Mouse (Mus musculus): ENCODE measurements around the gene Tubd1.
A peak's percentile ranks its signal among the peaks of the same experiment; 100 is the strongest.
"Not testable (repeated sequence)": the region's sequence is repeated elsewhere in the genome, so short reads cannot be mapped to it uniquely, and the experiment has no call there.

The Tubd1 gene

DNA sequence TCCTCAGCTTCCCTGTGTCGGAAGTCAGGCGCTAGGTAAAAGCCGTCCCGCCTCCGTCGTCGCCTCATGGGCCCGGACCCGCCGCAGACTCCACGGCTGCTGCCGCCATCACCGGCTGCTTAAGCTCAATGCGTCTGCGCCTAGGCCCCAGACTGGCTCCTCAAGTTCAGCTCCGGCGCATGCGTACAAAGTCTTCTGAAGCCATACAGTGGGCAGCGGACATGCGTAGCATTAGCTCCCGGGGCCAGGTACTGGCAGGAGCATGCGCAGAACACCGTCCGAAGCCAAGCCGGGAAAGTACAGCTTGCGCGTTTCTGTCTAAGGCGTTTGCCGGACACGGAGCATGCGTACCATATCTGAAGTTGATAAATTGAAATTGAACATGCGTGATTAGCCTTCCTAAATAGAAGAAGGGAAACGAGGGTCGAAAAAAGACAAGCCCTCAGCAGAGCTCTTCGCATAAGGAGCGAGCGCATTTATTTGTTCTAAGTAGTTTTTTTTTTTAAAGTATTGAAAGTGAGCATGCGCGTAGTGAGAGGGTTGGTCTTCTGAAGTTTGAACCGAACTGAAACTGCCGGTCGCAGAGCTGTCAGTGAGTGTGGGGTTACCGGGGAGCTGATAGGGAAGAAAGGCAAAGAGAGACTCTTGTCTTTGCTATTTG lies at the start of gene Tubd1, which contains the start of gene Rps6kb1:
TSS of gene Tubd1 (plus strand) at position 353 of the 661 bp plus-strand sequence.
TSS of gene Rps6kb1 (minus strand) at position 167 of the 661 bp plus-strand sequence.
- peak; percentile 99 for DNase-seq

DNA sequence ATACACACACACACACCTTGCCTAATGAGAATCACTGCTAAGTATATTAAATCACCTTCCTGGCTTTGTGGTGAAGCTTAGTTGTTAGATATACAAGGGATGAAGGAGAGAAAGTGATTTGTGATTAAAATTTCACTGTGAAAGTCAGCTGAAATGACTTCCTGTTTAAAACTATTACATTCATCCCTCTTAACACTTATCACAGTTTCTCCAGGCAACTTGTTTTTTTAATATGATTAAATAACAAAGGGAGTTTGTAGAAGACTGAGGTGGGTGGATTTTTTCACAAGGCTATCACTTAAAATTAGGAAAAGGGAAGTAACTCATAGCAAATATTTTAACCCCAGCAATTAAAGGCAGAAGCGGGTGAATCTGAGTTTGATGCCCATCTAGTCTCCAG lies 47.4 kb upstream of the Tubd1 start:
- no peak for DNase-seq

DNA sequence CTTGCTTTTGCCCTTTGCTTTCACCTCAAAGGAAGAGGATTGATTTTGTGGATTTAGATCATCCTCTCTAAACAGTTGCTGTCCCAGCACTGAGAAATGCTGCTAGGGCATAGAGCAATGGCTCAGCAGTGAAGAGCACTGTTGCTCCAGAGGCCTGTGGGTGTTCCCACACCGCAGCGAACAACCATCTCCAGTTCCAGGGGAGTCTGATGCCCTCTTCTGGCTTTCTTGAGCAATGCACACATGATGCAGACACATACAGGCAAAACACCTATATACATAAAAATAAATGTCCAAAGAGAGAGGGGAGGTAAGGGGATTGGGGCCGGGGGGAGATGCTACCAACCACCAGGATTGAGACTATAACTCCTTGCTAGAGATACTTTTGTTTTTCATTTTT lies 46.9 kb upstream of the Tubd1 start:
- peak; percentile 16 for DNase-seq

DNA sequence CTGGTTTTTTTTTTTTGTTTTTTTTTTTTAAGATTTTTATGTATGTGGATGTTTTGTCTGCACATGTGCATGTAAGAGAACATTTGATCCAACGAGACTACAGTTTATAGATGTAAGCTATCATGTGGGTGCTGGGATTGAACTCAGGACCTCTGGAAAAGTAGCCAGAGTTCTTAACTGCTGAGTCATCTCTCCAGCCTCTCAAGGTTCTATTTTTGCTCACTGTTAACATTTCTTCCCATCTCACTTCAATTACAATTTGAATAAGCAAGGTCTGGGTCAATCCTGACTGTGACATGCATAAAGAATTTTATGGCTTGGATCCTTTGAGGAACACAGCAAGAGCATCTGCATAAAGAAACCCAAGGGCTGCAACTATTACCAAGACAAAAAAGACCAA lies 44.0 kb upstream of the Tubd1 start:
- DNase-seq: no peak

DNA sequence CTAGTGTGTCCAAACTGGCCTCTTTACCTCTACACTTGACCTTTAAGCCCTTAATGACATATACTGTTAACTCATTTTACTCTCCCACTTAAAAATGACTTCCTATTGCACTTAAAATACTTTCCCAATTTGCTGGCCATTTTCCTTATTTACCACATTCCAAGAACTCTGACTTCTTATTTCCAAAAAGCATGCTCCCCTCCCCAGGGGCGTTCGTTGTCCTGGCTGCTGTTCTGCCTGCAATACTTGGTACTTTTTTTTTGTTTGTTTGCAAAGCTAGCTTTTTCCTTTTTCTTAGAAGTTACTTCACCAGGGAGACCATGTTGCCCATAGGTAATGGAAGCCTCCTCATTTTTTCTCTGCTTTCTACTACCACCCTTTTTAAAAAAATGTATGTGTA lies 41.7 kb upstream of the Tubd1 start:
- DNase-seq: no peak

DNA sequence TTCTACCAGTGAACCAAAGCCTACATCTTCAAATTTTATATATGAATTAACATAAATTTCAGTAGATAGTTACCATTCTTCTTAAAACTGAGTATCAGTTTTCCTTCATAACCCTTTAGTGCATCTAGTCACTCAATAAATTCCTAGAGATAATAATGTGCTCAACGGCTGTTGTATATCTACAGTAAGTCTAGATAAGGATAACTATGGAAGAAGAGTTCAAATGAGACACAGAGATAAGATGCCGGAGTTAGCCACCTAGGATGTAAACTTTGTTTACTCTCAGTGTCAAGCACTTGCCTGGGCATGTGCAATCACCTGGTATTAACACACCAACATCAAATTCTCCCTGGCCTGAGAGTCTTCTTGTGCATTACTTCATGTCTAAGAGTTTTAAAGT lies 37.5 kb upstream of the Tubd1 start:
- DNase-seq: no peak

DNA sequence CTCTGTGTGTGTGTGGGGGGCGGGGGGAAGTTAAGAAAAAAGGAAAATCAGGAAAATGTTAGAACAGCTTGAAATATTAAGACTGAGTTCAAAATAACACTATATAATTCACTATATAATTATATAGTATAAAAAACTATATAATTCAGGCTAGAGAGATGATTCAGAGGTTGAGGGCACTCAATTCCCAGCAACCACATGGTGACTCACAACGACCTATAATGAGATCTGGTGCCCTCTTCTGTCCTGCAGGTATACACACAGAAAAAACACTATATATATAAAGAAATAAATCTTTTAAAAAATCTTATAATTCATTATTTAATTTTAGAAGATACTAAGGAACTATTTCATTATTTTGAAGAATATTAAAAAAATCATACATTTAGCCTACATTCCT lies 36.8 kb upstream of the Tubd1 start:
- DNase-seq: no peak

DNA sequence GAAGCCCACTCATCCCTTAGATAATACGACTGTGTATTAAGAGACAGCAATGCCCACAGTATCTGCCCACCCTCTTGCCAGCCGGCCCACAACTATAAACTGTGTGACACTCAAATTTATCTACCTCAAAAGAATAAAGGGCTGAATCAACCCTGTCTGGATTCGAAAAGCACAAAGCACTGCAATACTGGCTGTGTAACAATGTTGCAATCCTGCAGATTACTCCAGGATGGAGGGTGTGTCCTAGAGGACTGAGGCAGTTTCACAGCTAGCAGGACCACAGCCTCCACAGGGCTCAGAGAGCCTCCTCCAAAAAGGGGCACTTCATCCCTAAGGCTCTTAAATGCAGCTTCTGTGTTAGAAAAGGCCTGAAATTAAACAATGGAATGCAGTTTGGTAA lies 28.2 kb upstream of the Tubd1 start:
- no peak for DNase-seq

DNA sequence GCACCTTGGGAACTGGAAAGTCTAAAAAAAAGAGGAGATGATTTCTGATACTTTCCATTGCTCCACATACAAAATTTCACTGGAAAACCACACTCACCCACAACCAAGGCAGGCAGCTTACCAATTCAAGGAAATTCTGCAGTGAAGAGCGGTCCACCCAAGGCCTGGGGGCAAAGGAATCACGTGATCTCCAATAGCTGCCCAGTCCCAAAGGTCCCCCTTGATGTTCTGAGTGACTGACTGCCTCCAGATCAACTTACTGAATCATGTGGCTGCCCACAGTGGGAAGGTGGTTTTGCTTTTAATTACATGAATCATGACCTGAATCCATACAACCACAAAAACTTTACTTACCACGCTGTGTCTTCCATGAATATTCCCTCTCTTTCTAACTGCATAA lies 27.6 kb upstream of the Tubd1 start:
- no peak for DNase-seq

DNA sequence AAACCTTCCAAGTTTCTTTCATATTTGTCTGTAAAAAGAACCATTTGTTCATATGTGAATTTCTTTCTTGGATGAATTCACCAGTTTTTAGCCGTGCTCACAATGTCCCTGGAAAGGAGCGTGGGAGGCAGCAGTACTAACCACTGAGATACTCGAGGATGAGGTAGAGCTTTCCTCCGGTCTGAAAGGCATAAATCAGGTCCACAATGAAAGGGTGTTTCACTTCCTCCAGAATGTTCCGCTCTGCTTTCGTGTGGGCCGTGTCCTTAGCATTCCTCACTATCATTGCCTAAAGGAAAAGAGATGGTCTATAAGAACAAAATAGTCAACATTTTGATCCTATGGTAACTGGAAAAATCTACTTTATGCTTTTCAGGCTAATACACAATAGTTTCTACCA lies 25.0 kb upstream of the Tubd1 start:
- DNase-seq: no peak

DNA sequence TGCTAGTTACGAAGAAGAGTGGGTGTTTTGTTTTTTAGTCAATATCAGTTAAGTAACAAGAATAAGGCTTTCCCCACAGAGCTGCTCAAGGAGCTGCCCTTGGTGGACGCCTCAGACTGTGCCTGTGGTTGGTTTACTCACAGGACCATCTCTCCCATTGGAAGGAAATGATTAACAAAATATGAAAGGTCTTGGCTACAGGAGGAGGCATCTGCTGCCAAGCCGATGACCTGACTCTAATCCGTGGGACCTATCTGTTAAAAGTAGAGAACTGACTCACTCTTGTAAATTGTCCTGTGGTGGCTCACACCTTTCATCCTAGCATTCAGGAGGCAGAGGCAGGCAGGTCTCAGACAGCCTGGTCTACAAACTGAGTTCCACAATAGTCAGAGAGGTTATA lies 17.3 kb upstream of the Tubd1 start:
- DNase-seq: no peak

DNA sequence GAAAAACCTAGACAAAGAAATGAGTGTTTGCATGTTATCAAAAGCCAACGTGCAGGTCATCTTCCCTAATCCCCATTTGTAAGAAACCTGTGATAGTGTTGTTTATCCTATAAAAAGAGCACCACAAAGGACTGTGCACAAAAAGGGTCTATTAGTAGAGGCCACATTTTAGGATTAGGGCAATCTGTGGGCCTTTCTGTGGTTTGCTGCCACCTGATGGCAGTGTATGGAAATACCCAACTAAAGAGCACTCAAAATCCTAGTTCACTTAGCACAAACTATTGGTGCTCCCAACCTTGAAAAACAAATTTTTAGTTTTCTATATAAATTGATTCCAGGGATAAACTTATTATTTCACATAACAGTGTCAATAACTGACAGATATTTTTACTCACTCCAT lies 12.0 kb upstream of the Tubd1 start:
- peak; percentile 37 for DNase-seq

DNA sequence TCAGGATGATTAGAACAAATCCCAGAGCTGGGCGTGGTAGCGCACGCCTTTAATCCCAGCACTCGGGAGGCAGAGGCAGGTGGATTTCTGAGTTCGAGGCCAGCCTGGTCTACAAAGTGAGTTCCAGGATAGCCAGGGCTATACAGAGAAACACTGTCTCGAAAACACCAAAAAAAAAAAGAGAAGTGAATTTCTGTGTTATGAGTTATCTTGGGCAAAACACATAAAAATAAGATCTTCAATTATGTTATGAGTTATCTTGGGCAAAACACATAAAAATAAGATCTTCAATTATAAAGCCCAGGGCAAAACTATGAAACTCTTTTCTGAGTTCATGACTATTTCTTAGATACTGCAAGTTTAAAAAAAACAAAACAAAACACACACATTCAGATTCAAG lies 11.5 kb upstream of the Tubd1 start:
- DNase-seq: not testable (repeated sequence)

DNA sequence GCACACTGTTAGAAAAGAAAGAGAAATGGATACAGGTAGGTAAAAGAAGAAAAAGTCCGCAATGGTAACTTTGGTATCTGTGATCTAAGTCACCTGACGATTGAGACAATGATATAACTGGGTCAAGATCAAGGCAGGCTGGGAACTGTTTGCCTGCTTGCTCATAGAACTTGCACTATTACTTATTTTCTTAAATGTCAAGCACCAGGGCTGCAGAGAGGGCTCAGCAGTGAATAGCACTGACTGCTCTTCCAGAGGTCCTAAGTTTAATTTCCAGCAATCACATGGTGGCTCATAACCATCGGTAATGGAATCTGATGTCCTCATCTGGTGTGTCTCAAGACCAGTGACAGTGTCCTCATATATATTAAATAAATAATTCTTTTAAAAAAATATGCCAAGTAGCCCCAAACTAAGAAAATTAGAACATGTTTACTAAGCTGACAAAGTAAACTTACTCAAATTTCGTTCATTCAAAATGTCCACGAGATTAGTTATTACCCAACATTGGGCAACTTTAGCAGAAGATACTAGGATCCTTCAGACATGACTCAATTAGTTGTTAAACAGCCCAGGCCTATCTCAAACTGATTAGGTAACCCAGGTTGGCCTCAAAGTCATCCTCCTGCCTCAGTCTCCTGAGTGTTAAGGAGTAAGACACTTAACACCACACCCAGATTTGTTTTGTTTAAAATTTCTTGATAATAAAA lies 10.4 kb upstream of the Tubd1 start:
- no peak for DNase-seq

DNA sequence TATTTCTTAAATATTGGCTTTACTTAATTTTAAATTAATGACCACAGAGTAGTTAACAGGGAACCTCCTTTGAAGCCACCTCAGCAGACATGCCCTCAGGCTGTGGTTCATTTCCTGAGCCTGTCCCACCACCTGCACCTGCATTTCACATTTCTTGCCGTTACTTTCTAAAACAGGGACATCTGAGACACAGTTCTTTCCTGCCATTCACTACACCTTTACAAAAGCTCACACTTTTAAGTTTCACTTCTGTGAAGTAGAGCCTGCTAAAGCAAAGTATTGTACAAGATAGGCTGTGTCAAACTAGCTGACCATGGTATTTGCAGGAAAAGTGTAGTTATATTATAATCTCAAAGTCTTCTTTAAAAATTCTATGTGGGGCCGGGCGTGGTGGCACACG lies 6.0 kb upstream of the Tubd1 start:
- peak; percentile 62 for DNase-seq

DNA sequence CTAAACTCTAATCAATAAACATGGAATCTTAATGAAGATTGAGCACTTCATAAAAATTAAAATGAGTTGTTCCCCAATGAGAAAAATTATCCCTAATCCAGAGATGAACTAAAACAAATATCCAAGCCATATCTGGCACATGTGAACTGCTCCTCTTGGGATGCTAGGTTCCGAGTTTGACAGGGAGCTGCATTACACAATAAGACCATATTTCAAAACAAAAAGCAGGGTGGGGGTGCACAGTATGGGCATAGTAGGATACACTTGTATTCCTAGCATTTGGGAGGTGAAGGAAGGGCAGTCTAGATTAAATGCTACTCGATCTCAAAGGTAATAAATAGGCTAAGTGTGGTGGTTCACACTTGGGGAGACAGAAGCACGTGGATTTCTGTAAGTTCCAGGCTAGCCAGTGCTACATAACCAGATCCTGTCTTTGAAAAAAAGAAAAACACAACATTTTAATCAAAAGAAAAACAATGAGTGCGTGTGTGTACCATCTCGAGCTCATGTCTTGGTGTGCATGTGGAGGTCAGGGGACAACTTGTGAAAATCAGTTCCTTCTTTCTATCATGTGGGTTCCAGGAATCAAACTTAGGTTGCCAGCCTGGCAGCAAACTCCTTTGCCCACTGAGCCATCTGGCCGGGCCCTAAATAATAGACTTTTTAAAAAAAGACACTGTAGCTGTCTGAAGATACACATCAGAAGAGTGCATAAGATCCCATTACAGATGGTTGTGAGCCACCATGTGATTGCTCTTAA lies 4.9 kb upstream of the Tubd1 start:
- DNase-seq: no peak

DNA sequence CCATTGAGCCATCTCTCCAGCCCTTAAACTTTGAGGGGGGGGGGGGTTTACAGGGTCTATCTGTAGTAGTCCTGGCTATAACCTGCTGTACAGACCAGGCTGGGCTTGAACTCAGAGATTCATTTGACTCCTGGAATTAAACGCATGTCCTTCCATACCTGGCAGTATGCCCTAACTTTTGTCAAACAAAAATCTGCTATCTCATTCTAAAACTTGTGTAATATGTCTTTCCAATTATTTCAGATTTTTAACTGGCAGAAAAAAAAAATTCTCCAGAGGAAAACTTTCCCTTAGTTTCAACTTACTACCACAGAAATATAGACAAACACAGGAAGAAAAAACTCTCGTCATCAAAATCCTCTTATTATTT lies 4.3 kb upstream of the Tubd1 start:
- no peak for DNase-seq

DNA sequence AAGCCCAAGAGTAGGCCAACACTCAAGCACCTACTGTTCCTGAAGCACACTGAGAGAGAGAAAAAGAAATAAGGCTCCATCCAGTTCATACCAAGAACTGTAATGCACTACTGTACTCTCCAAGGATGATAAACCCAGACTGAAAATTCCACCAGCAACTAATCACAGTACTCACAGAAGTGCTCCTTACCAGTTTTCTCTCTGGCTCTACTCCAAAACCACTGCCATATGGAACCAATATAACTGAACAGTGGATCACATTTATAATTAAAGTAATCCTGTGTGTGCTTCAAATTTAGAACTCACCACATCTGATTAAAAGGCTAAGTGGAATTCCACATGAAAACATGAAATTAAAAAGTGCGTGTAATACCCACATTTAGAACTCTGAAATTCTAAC lies 1.9 kb upstream of the Tubd1 start:
- DNase-seq: no peak

DNA sequence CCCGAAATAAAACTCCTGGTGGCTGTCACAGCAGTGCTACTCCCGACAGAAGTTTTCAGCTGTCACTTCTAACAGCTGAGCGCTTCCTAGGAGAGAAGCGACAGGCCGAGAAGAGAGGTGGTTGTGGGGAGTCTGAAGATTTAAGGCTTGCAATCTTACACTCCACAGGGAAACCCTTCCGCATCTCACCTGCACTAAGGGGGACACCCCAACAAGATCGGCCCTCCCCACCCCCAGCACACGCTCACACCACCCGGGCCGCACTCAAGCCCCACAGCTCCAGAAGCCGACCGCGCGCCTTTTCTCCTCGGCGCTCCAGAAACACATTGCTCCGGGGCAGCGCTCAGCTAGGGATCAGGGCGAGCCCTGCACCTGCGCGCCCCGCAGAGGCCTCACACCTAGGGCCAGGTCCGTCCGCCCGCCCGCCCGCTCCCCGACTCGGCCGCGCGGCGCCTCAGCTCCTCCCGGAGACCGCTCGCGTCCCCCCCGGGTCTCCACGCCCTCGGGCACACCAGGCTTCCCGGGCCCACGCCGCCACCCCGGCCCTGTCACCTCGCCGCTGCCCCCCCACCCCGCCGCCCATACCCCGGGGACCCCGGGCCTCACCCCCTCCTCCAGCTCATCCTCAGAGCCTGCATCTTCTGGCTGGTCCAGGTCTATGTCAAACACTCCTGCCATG lies 692 bp upstream of the Tubd1 start:
- DNase-seq: no peak

DNA sequence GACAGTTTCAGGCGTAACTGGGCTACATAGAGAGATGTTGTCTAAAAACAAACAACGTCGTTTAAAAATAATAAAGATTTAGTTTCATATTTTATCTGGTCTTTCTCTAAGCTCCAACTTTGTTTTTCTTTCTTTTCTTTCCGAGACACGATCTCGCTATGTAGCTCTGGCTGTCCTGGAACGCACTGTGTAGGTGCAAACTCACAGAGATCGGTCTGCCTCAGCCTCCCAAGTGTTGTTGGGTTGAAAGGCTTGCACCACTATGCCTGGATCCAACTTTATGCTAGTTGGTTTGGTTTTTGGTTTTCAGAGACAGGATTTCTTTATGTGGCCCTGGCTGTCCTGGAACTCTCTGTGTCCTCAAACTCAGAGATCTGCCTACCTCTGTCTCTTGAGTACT lies 765 bp downstream of the Tubd1 start:
- DNase-seq: no peak

DNA sequence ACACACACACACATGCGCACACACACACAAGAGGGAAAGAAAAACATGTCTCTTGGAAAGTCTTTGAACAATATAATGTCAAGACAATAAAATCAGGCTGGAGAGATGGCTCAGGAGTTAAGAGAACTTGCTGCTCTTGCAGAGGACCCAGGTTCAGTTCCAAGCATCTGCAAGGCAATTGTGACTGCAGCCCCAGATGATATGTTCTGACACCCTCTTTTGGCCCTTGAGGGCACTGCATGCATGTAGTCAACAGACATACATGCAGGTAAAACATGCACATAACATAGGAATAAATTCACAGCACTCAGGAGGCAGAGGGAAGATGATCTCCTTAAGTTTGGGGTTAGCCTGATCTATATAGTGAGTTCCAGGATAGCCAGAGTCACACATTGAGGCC lies 2.6 kb downstream of the Tubd1 start:
- DNase-seq: peak; percentile 52

DNA sequence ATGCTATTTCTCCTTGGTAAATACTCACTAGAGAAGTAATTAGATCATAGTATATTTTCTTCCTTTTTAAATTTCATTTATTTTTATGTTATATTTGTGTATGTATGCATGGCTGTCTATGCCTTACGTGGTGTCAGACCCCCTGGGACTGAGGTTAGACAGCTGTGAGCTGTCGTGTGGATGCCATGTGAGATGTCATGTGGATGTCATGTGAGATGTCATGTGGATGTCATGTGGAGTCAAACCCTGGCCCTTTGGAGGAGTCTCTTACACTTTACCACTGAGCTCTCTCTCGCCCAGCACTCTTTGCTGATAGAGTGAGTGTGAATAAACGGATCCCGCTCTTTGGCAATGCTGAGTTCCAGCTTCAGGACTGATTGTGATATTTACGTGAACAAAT lies 8.7 kb downstream of the Tubd1 start:
- no peak for DNase-seq

DNA sequence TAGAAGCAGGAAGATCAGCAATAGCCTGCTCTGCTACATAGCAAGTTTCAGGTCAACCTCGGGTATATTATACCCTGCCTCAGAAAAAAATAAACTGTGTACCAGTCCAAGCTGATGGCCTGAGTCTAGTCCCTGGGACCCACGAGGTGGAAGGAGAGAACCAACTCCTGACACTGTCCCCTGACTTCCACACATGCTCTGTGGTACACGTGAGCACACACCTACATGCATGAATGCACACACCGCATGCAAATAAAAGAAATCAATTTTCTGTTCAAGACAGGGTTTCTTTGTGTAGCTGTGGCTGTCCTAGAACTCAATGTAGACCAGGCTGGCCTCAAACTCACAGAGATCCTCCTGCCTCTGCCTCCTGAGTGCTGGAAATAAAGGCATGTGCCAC lies 13.5 kb downstream of the Tubd1 start:
- DNase-seq: no peak

DNA sequence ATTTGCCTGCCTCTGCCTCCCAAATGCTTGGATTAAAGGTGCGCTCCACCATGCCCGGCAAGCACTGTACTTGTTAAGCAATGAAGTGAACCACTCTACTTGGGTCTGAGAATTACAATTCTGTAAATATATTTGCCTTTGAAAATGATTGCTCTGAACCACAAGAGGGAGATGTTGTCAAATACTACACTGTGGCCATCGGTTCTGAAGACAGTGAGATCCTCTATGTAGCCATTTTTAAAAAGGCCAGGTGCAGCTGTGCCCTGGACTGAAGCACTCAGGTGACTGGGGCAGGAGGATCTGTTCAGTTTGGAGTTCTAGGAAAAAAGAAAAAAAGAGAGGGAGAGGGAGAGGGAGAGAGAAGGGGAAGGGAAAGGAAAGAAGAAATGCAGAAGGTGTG lies 23.6 kb downstream of the Tubd1 start:
- DNase-seq: peak; percentile 32

Measured in thymus, postnatal 14 days (tissue).